Mouse (Mus musculus) liver, adult 2 months (tissue): ENCODE data around the gene Als2.

Experiments
- CTCF ChIP-seq: fragments of 200-500 bp; IDR thresholded peaks from 2 replicates; pipeline ENCODE4 v1.5.1; 2011; ENCODE audit warnings: low read depth, low read length, control low read depth
- POLR2A ChIP-seq: fragments of 200-500 bp; IDR thresholded peaks from 2 replicates; pipeline ENCODE4 v1.6.1; 2011; ENCODE audit warnings: low read length, control low read depth; ENCODE audit not compliant: insufficient read depth; ENCODE audit errors: extremely low read depth

- TF ChIP-seq CTCF (no peak), POLR2A (no peak)
Measured at GRCm38 (mm10) chr1:59201561-59201960, 35.5 kb downstream of the Als2 start.
